Mouse (Mus musculus) liver, adult (tissue): ENCODE results near the gene Hoxa6.

ENCODE experiments used
- GATA4 ChIP-seq: IDR thresholded peaks from 2 replicates; pipeline ENCODE4 v1.6.1; 2014; ENCODE audit warnings: mild to moderate bottlenecking, low read length; ENCODE audit not compliant: insufficient replicate concordance

The Hoxa6 gene

DNA sequence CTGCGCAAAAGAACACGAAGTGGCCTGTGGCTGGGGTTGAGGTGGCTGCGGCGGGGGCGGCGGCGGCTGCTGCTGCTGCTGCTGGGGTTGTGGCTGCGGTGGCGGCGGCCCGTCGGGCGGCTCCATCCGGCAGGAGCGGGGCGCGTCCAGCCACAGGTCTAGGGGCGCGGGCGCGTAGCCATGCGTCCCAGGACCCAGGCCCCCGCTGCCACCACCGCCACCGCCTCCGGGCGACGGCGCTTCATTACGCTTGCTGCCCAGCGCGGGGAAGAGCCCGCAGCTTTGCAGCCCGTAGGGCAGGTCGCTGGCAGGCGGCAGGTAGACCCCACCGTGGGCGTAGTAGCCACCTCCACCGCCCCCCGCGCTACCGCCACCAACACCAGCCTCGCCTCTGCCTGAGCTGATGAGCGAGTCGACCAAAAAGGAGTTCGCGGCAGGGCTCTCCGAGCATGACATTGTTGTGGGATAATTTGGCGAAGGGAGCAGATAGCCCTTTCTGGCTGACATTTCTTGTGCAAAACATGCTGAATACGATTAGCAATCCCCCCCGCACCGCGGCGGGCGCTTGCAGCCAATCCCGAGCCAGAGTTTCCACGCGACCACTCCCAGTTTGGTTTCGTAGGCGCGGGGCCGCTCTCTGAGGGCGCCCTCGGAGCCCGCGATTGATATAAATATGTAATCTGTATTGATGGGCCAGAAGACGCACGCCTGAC is 26.1 kb upstream of the Hoxa6 start:
- TF ChIP-seq GATA4, result no peak

GRCm38 (mm10) chr6:52233546-52234427 is 25.3 kb upstream of the Hoxa6 start:
- no peak for TF ChIP-seq GATA4

GRCm38 (mm10) chr6:52232984-52233545 is 24.5 kb upstream of the Hoxa6 start:
- TF ChIP-seq GATA4, result no peak

DNA sequence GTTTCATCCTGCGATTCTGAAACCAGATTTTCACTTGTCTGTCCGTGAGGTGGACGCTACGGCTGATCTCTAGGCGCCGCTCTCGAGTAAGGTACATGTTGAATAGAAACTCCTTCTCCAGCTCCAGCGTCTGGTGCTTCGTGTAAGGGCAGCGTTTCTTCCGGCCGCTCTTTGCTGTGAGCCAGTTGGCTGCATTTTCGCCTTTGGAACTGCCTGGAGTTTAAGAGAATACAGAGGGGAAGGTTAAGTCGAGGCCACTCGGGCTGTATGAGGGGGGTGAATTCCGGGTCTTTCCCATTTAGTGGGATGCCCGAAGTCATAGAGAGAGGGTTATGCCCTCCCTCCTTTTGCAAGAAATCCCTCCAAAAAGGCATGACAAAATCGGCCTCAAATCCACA is 24.0 kb upstream of the Hoxa6 start:
- no peak for TF ChIP-seq GATA4

GRCm38 (mm10) chr6:52231885-52232567 is 23.5 kb upstream of the Hoxa6 start:
- TF ChIP-seq GATA4, result no peak

GRCm38 (mm10) chr6:52230516-52231165 is 22.1 kb upstream of the Hoxa6 start, which contains the start of gene Hoxa9:
Gene Hoxa9 (minus strand): TSS chr6:52231089.
- no peak for TF ChIP-seq GATA4

- TF ChIP-seq GATA4, result no peak
Observed at GRCm38 (mm10) chr6:52229558-52230416, 21.3 kb upstream of the Hoxa6 start.

- no peak for TF ChIP-seq GATA4
Observed at GRCm38 (mm10) chr6:52228475-52229465, 20.2 kb upstream of the Hoxa6 start.

- no peak for TF ChIP-seq GATA4
Observed at GRCm38 (mm10) chr6:52227470-52228222, 19.1 kb upstream of the Hoxa6 start.

GRCm38 (mm10) chr6:52226569-52227257 is 18.2 kb upstream of the Hoxa6 start:
- TF ChIP-seq GATA4, result no peak
